Mouse (Mus musculus) gastrocnemius, postnatal 4 days (tissue): ENCODE results near the gene B3galt4. TPM values are rescaled to one million over a fixed set of nuclear protein-coding genes. Genes with fewer than 3 reads are reported as not detected.
"Not testable (repeated sequence)": the region's sequence is repeated elsewhere in the genome, so short reads cannot be mapped to it uniquely, and the experiment has no call there.

Source experiments
- DNase-seq, 2 experiments: peaks; one replicate each; pipeline ENCODE4 v3.0.0; 2021 to 2022; ENCODE audit warnings: low spot score in 2 of 2, mixed read lengths in 2 of 2
- long read RNA-seq, 2 experiments: library from polyadenylated mRNA; stranded (forward); transcript quantifications; one replicate each; pipeline ENCODE4 v2.0.0; 2021
- total RNA-seq, 2 experiments: library from RNA; stranded (reverse); gene quantifications; 2 replicates each; pipeline ENCODE4 v1.2.3; 2021

B3galt4 gene
- 1 to 10 TPM; 3.8 to 4.5 TPM for total RNA-seq
- long read RNA-seq, experiment 1, partial matches to known transcripts = 0 of 1 reads
- long read RNA-seq, experiment 1, other reads (novel, unspliced or antisense) = 0 of 1 reads
- long read RNA-seq, experiment 2, partial matches to known transcripts = 0 of 4 reads
- long read RNA-seq, experiment 2, other reads (novel, unspliced or antisense) = 1 of 4 reads

- peak; percentile 66 to 83 for DNase-seq
Measured at GRCm38 (mm10) chr17:33951021-33951946, at the start of gene B3galt4. B3galt4 (minus strand) TSS chr17:33951488.

GRCm38 (mm10) chr17:34000796-34001195 lies 49.5 kb upstream of the B3galt4 start:
- DNase-seq = not testable (repeated sequence)

- DNase-seq = peak; percentile 57 to 77
Measured at GRCm38 (mm10) chr17:34000150-34000537, 48.9 kb upstream of the B3galt4 start, which contains the start of gene H2-K1. H2-K1 (minus strand) TSS chr17:34000347.

GRCm38 (mm10) chr17:33999341-34000149 lies 48.3 kb upstream of the B3galt4 start:
- no peak for DNase-seq

GRCm38 (mm10) chr17:33998697-33999096 lies 47.4 kb upstream of the B3galt4 start:
- not testable (repeated sequence) for DNase-seq

GRCm38 (mm10) chr17:33997025-33997424 lies 45.7 kb upstream of the B3galt4 start:
- not testable (repeated sequence) for DNase-seq

GRCm38 (mm10) chr17:33995651-33996050 lies 44.4 kb upstream of the B3galt4 start:
- no peak for DNase-seq

GRCm38 (mm10) chr17:33994959-33995358 lies 43.7 kb upstream of the B3galt4 start:
- DNase-seq = no peak

- DNase-seq = peak in 1 of 2 experiments; percentile 41
Measured at GRCm38 (mm10) chr17:33991788-33992664, 40.7 kb upstream of the B3galt4 start.

GRCm38 (mm10) chr17:33982136-33982535 lies 30.8 kb upstream of the B3galt4 start:
- DNase-seq = not testable (repeated sequence)

GRCm38 (mm10) chr17:33981192-33981909 lies 30.1 kb upstream of the B3galt4 start:
- peak; percentile 46 to 81 for DNase-seq

GRCm38 (mm10) chr17:33980181-33981035 lies 29.1 kb upstream of the B3galt4 start:
- DNase-seq = no peak

GRCm38 (mm10) chr17:33979512-33980050 lies 28.3 kb upstream of the B3galt4 start:
- DNase-seq = no peak

GRCm38 (mm10) chr17:33978631-33979031 lies 27.3 kb upstream of the B3galt4 start:
- peak in 1 of 2 experiments; percentile 55 for DNase-seq

- no peak for DNase-seq
Measured at GRCm38 (mm10) chr17:33977861-33978557, 26.7 kb upstream of the B3galt4 start.

- no peak for DNase-seq
Measured at GRCm38 (mm10) chr17:33973572-33973971, 22.3 kb upstream of the B3galt4 start.

- no peak for DNase-seq
Measured at GRCm38 (mm10) chr17:33972691-33973090, 21.4 kb upstream of the B3galt4 start.

GRCm38 (mm10) chr17:33969394-33969793 lies 18.1 kb upstream of the B3galt4 start:
- no peak for DNase-seq
